Mouse (Mus musculus) midbrain, postnatal 0 days (tissue): ENCODE measurements at regions not wholly inside any gene's neighbourhood (a gene's known extent, or its start where the extent isn't known, plus 50 kb on each side); places are given as distances from the start of the nearest gene placed in this dataset.
A peak's percentile ranks its signal among the peaks of the same experiment; 100 is the strongest.

ENCODE experiments used
- ATAC-seq: fragments of 200-750 bp; cut with Nextera tagmentation; 2 replicates; pipeline ENCODE4 v1.8.0; 2017; ENCODE audit warnings: moderate number of reproducible peaks, mild to moderate bottlenecking, moderate TSS enrichment, moderate library complexity; ENCODE audit not compliant: low FRiP score
- DNase-seq: peaks from one replicate; pipeline ENCODE4 v3.0.0-alpha.2; 2015; ENCODE audit warnings: low spot score
- H3K27ac ChIP-seq: fragments of 300-500 bp; sonication (generic); 2 replicates; pipeline ENCODE4 v1.5.1; 2014; ENCODE audit warnings: low read depth, mild to moderate bottlenecking, low read length, mixed read lengths
- H3K27me3 ChIP-seq: fragments of 300-500 bp; sonication (generic); 2 replicates; pipeline ENCODE4 v1.6.1; 2014; ENCODE audit warnings: low read length, control low read depth, mixed read lengths; ENCODE audit not compliant: insufficient read depth
- H3K36me3 ChIP-seq: fragments of 300-500 bp; sonication (generic); 2 replicates; pipeline ENCODE4 v1.6.1; 2014; ENCODE audit warnings: low read length, control low read depth, mixed read lengths; ENCODE audit not compliant: insufficient read depth
- H3K4me1 ChIP-seq: fragments of 300-500 bp; sonication (generic); 2 replicates; pipeline ENCODE4 v1.6.1; 2014; ENCODE audit warnings: mild to moderate bottlenecking, control low read depth, antibody characterized with exemption, low read length, mixed read lengths; ENCODE audit not compliant: insufficient read depth
- H3K4me2 ChIP-seq: fragments of 300-500 bp; sonication (generic); 2 replicates; pipeline ENCODE4 v1.6.1; 2014; ENCODE audit warnings: low read depth, mild to moderate bottlenecking, low read length, mixed read lengths; ENCODE audit not compliant: poor library complexity, severe bottlenecking
- H3K4me3 ChIP-seq: fragments of 300-500 bp; sonication (generic); 2 replicates; pipeline ENCODE4 v1.5.1; 2014; ENCODE audit warnings: low read depth, mild to moderate bottlenecking, low read length, moderate library complexity
- H3K9ac ChIP-seq: fragments of 300-500 bp; sonication (generic); replicated peaks from 2 replicates; pipeline ENCODE4 v1.6.1; 2014; ENCODE audit warnings: mild to moderate bottlenecking, low read length, moderate library complexity, mixed read lengths; ENCODE audit not compliant: poor library complexity, severe bottlenecking
- H3K9me3 ChIP-seq: fragments of 300-500 bp; sonication (generic); 2 replicates; pipeline ENCODE4 v1.6.1; 2016; ENCODE audit warnings: low read length, control low read depth
- CTCF ChIP-seq: IDR thresholded peaks from 2 replicates; pipeline ENCODE4 v1.5.1; 2016; ENCODE audit warnings: antibody characterized with exemption, mild to moderate bottlenecking
- WGBS: fragments of 180-500 bp; shearing (Covaris S2); extraction: QIAGEN DNeasy Blood & Tissue Kit; methylation state at CpG from one replicate; pipeline ENCODE4 v1.1.7; 2014; 5-methylcytosine and 5-hydroxymethylcytosine counted together

GRCm38 (mm10) chrX:166709306-166709705 lies 123.8 kb upstream of the Egfl6 start:
- H3K27ac ChIP-seq, result no peak overlapping the region
- H3K4me2 ChIP-seq, result no peak overlapping the region
- TF ChIP-seq CTCF, result no peak
- H3K27me3 ChIP-seq, result no peaks in the 10 kb centered on the region
- no peaks in the 10 kb centered on the region for H3K9me3 ChIP-seq
- no peak overlapping the region for H3K4me3 ChIP-seq
- ATAC-seq (no peak), DNase-seq (no peak)
- H3K9ac ChIP-seq, result no peak overlapping the region
- H3K36me3 ChIP-seq, result no peaks in the 10 kb centered on the region
- H3K4me1 ChIP-seq, result no peaks in the 10 kb centered on the region
- WGBS, result 74% methylated on average over 2 of the region's 2 CpGs

GRCm38 (mm10) chrX:166708106-166708505 lies 122.6 kb upstream of the Egfl6 start:
- no peak for DNase-seq
- 82% methylated on average over 1 of the region's 1 CpGs for WGBS
- Histone ChIP-seq H3K36me3 (no peaks in the 10 kb centered on the region), H3K4me3 (no peak overlapping the region), H3K4me1 (no peaks in the 10 kb centered on the region), H3K9ac (no peak overlapping the region), H3K27me3 (no peaks in the 10 kb centered on the region), H3K27ac (no peak overlapping the region), H3K4me2 (no peak overlapping the region), H3K9me3 (no peaks in the 10 kb centered on the region)
- no peak for ATAC-seq
- no peak for TF ChIP-seq CTCF

- 74% methylated on average over 1 of the region's 1 CpGs for WGBS
- no peaks in the 10 kb centered on the region for H3K27me3 ChIP-seq
- no peaks in the 10 kb centered on the region for H3K9me3 ChIP-seq
- H3K4me3 ChIP-seq, result no peak overlapping the region
- no peaks in the 10 kb centered on the region for H3K36me3 ChIP-seq
- DNase-seq (no peak), ATAC-seq (no peak)
- H3K4me2 ChIP-seq, result no peak overlapping the region
- no peak overlapping the region for H3K9ac ChIP-seq
- no peaks in the 10 kb centered on the region for H3K4me1 ChIP-seq
- TF ChIP-seq CTCF, result no peak
- no peak overlapping the region for H3K27ac ChIP-seq
Measured at GRCm38 (mm10) chrX:166707029-166707428, 121.5 kb upstream of the Egfl6 start.

- no peak overlapping the region for H3K27ac ChIP-seq
- ATAC-seq (no peak), DNase-seq (no peak)
- H3K27me3 ChIP-seq, result no peaks in the 10 kb centered on the region
- no peak for TF ChIP-seq CTCF
- no peaks in the 10 kb centered on the region for H3K36me3 ChIP-seq
- H3K4me3 ChIP-seq, result no peak overlapping the region
- H3K4me1 ChIP-seq, result no peaks in the 10 kb centered on the region
- WGBS, result 83% methylated on average over 2 of the region's 2 CpGs
- H3K4me2 ChIP-seq, result no peak overlapping the region
- no peaks in the 10 kb centered on the region for H3K9me3 ChIP-seq
- H3K9ac ChIP-seq, result no peak overlapping the region
Measured at GRCm38 (mm10) chrX:166704311-166704710, 118.8 kb upstream of the Egfl6 start.

GRCm38 (mm10) chrX:166694219-166694618 lies 108.7 kb upstream of the Egfl6 start:
- no peak for TF ChIP-seq CTCF
- H3K4me1 ChIP-seq, result no peaks in the 10 kb centered on the region

GRCm38 (mm10) chrX:166688779-166689178 lies 103.3 kb upstream of the Egfl6 start:
- H3K4me2 ChIP-seq, result no peak overlapping the region
- ATAC-seq, result no peak
- no peak for TF ChIP-seq CTCF
- H3K4me3 ChIP-seq, result no peak overlapping the region
- H3K9me3 ChIP-seq, result no peaks in the 10 kb centered on the region
- no peaks in the 10 kb centered on the region for H3K4me1 ChIP-seq
- 77% methylated on average over 3 of the region's 3 CpGs for WGBS
- H3K36me3 ChIP-seq, result no peaks in the 10 kb centered on the region
- H3K27ac ChIP-seq, result no peak overlapping the region
- peak; percentile 15 for DNase-seq
- H3K27me3 ChIP-seq, result no peaks in the 10 kb centered on the region
- H3K9ac ChIP-seq, result no peak overlapping the region

More at GRCm38 (mm10) chrX:166694219-166694618, 108.7 kb upstream of the Egfl6 start:
- no peak overlapping the region for H3K27ac ChIP-seq
- no peaks in the 10 kb centered on the region for H3K9me3 ChIP-seq
- 64% methylated on average over 3 of the region's 3 CpGs for WGBS
- H3K36me3 ChIP-seq, result no peaks in the 10 kb centered on the region
- no peak overlapping the region for H3K4me2 ChIP-seq
- H3K27me3 ChIP-seq, result no peaks in the 10 kb centered on the region
- DNase-seq (no peak), ATAC-seq (no peak)
- H3K4me3 ChIP-seq, result no peak overlapping the region
- no peak overlapping the region for H3K9ac ChIP-seq
